Mouse (Mus musculus): ENCODE results near the gene Procr.

- TF ChIP-seq GATA1 (IDR thresholded peaks at IDR 0.05; ENCODE audit: borderline replicate concordance, low read length) (no peak), FLI1 (IDR thresholded peaks at IDR 0.05; ENCODE audit: low read length) (no peak)
Measured at GRCm38 (mm10) chr2:155779506-155779905, 28.6 kb downstream of the Procr start.

Measured in megakaryocyte, embryonic 14.5 days (primary cell).